Mouse (Mus musculus) heart, postnatal 0 days (tissue): ENCODE data around the gene Rita1. TPM values are rescaled to one million over a fixed set of nuclear protein-coding genes. Genes with fewer than 3 reads are reported as not detected.

Experiments
- ATAC-seq: fragments of 200-750 bp; cut with Nextera tagmentation; 2 replicates; pipeline ENCODE4 v1.8.0; 2017; ENCODE audit warnings: low read depth, moderate number of reproducible peaks, moderate library complexity; ENCODE audit not compliant: insufficient read depth
- DNase-seq: peaks from one replicate; pipeline ENCODE4 v3.0.0-alpha.2; 2016; ENCODE audit warnings: low spot score
- H3K27ac ChIP-seq: fragments of 300-500 bp; sonication (generic); 2 replicates; pipeline ENCODE4 v1.5.1; 2014; ENCODE audit warnings: low read depth, mild to moderate bottlenecking
- H3K27me3 ChIP-seq: fragments of 300-500 bp; sonication (generic); 2 replicates; pipeline ENCODE4 v1.6.1; 2014; ENCODE audit warnings: low read length, mixed read lengths; ENCODE audit not compliant: control insufficient read depth, insufficient read depth
- H3K36me3 ChIP-seq: fragments of 300-500 bp; sonication (generic); replicated peaks from 2 replicates; pipeline ENCODE4 v1.6.1; 2014; ENCODE audit warnings: low read length, mixed read lengths; ENCODE audit not compliant: control insufficient read depth, insufficient read depth
- H3K4me1 ChIP-seq: fragments of 300-500 bp; sonication (generic); 2 replicates; pipeline ENCODE4 v1.6.1; 2014; ENCODE audit warnings: antibody characterized with exemption; ENCODE audit not compliant: control insufficient read depth, insufficient read depth
- H3K4me2 ChIP-seq: fragments of 300-500 bp; sonication (generic); 2 replicates; pipeline ENCODE4 v1.6.1; 2014; ENCODE audit warnings: low read depth, mild to moderate bottlenecking, low read length, moderate library complexity
- H3K4me3 ChIP-seq: fragments of 300-500 bp; sonication (generic); 2 replicates; pipeline ENCODE4 v1.5.1; 2014; ENCODE audit warnings: low read depth, low read length
- H3K9ac ChIP-seq: fragments of 300-500 bp; sonication (generic); replicated peaks from 2 replicates; pipeline ENCODE4 v1.6.1; 2014; ENCODE audit warnings: low read depth, low read length, mixed read lengths
- H3K9me3 ChIP-seq: fragments of 300-500 bp; sonication (generic); replicated peaks from 2 replicates; pipeline ENCODE4 v1.6.1; 2016; ENCODE audit warnings: low read length; ENCODE audit not compliant: control insufficient read depth
- CTCF ChIP-seq: IDR thresholded peaks from 2 replicates; pipeline ENCODE4 v1.5.1; 2016; ENCODE audit warnings: antibody characterized with exemption, control low read depth, low read depth
- EP300 ChIP-seq: IDR thresholded peaks from 2 replicates; pipeline ENCODE4 v1.6.1; 2016; ENCODE audit warnings: antibody characterized with exemption, low read depth
- WGBS: fragments of 180-500 bp; shearing (Covaris S2); extraction: QIAGEN DNeasy Blood & Tissue Kit; methylation state at CpG from one replicate; pipeline ENCODE4 v1.1.7; 2014; 5-methylcytosine and 5-hydroxymethylcytosine counted together
- polyA plus RNA-seq: library from polyadenylated mRNA; unstranded; fragments of >200 nt; fragmentation: Nextera tagmentation; extraction: Ambion mirVana; gene quantifications from 2 replicates; pipeline ENCODE4 v1.2.1, GENCODE M21; 2015
- total RNA-seq: library from RNA; depleted of rRNA; stranded (reverse); fragments of >200 nt; gene quantifications from 2 replicates; pipeline ENCODE4 v1.2.3, GENCODE M21; 2014; ENCODE audit warnings: low replicate concordance; rRNA removed

Gene Rita1
- total RNA-seq (20.2 and 24.5 TPM in 2 replicates), polyA plus RNA-seq (15.7 and 16.3 TPM in 2 replicates)

GRCm38 (mm10) chr5:120612442-120612821 lies at the start of gene Rita1, which contains the start of gene Ddx54:
Gene Rita1 (minus strand): TSS chr5:120612589.
Gene Ddx54 (plus strand): TSS chr5:120612739.
- H3K4me3 ChIP-seq, result peak within 1 kb of the TSS; percentile 82
- H3K4me2 ChIP-seq, result peak within 1 kb of the TSS; percentile 97
- ATAC-seq (peak; percentile 83), DNase-seq (peak; percentile 93)
- H3K27ac ChIP-seq, result peak within 1 kb of the TSS; percentile 88
- H3K36me3 ChIP-seq, result 0 out of 2 replicates have a peak, but pooled peaks cover 1% of the 10 kb centered on the region
- H3K27me3 ChIP-seq, result no peaks in the 10 kb centered on the region
- no peaks in the 10 kb centered on the region for H3K9me3 ChIP-seq
- H3K4me1 ChIP-seq, result peaks cover 16% of the 10 kb centered on the region
- peak; percentile 75; the same call in 1 of the 2 replicates for TF ChIP-seq EP300
- no peak for TF ChIP-seq CTCF
- H3K9ac ChIP-seq, result peak within 1 kb of the TSS; percentile 68
- WGBS, result 0% methylated on average over 22 of the region's 22 CpGs

GRCm38 (mm10) chr5:120660816-120661215 lies 48.4 kb upstream of the Rita1 start:
- no peak overlapping the region for H3K9ac ChIP-seq
- H3K4me2 ChIP-seq, result no peak overlapping the region
- 0 out of 2 replicates have a peak, but pooled peaks cover 20% of the 10 kb centered on the region for H3K27me3 ChIP-seq
- no peak overlapping the region for H3K27ac ChIP-seq
- TF ChIP-seq EP300 (no peak), CTCF (no peak)
- no peak overlapping the region for H3K4me3 ChIP-seq
- DNase-seq (no peak), ATAC-seq (no peak)
- no peaks in the 10 kb centered on the region for H3K36me3 ChIP-seq
- H3K9me3 ChIP-seq, result no peaks in the 10 kb centered on the region
- H3K4me1 ChIP-seq, result no peaks in the 10 kb centered on the region
- 43% methylated on average over 5 of the region's 5 CpGs for WGBS

- ATAC-seq (no peak), DNase-seq (no peak)
- Histone ChIP-seq H3K4me3 (no peak overlapping the region), H3K36me3 (no peaks in the 10 kb centered on the region), H3K4me2 (no peak overlapping the region), H3K9ac (no peak overlapping the region), H3K27me3 (0 out of 2 replicates have a peak, but pooled peaks cover 11% of the 10 kb centered on the region), H3K4me1 (no peaks in the 10 kb centered on the region), H3K27ac (no peak overlapping the region), H3K9me3 (no peaks in the 10 kb centered on the region)
- TF ChIP-seq EP300 (no peak), CTCF (no peak)
- 75% methylated on average over 12 of the region's 12 CpGs for WGBS
Measured at GRCm38 (mm10) chr5:120656281-120656751, 43.9 kb upstream of the Rita1 start.

- Histone ChIP-seq H3K9me3 (no peaks in the 10 kb centered on the region), H3K4me3 (no peak overlapping the region), H3K4me2 (no peak overlapping the region), H3K27me3 (peaks cover 20% of the 10 kb centered on the region), H3K36me3 (no peaks in the 10 kb centered on the region), H3K27ac (no peak overlapping the region), H3K9ac (no peak overlapping the region), H3K4me1 (peaks cover 3% of the 10 kb centered on the region; the same call in 1 of the 2 replicates)
- no peak for ATAC-seq
- no peak for TF ChIP-seq CTCF
- no peak for TF ChIP-seq EP300
- DNase-seq, result no peak
- WGBS, result 84% methylated on average over 2 of the region's 2 CpGs
Measured at GRCm38 (mm10) chr5:120653873-120654272, 41.5 kb upstream of the Rita1 start.

GRCm38 (mm10) chr5:120652915-120653701 lies 40.7 kb upstream of the Rita1 start:
- Histone ChIP-seq H3K27me3 (peaks cover 27% of the 10 kb centered on the region), H3K4me2 (no peak overlapping the region), H3K9me3 (no peaks in the 10 kb centered on the region), H3K4me3 (no peak overlapping the region), H3K36me3 (no peaks in the 10 kb centered on the region), H3K4me1 (peaks cover 8% of the 10 kb centered on the region; the same call in 1 of the 2 replicates), H3K9ac (no peak overlapping the region), H3K27ac (no peak overlapping the region)
- TF ChIP-seq CTCF (no peak), EP300 (no peak)
- WGBS, result 79% methylated on average over 28 of the region's 28 CpGs
- ATAC-seq, result no peak
- no peak for DNase-seq
